Mouse (Mus musculus): Measurements from ENCODE around the gene Akr1a1.

DNA sequence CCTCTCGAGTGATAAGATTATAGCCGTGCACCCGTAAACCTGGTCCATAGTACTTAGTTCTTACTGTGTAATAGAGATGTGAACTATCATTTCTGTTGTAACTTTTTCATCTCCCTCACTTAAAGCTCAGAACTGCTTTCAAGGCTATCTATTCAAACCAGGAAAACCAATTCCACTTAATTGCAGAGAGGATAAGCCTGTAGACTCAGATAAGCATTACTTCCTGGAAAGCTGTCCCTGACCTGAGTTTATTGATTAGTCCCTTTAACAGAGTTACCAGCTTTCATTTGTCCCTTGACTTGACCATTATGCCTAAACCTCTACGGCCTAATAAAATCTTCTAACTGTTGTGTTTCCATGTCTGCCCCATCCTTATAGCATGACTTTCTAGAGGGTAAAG lies 32.5 kb upstream of the Akr1a1 start:
- TF ChIP-seq CTCF (IDR thresholded peaks at IDR 0.05; ENCODE audit: borderline replicate concordance, insufficient read depth, low read length): no peak
- no peak for TF ChIP-seq POLR2A (IDR thresholded peaks at IDR 0.05; ENCODE audit: low read depth, low read length)
